18 mouse cellular contexts compared by ENCODE assay signal in genomic region chr17:88161766-88162165, GRCm38 (mm10).
DNase-seq lines count a peak whose midpoint lies in the region; TF ChIP-seq lines count a peak whose summit lies in the region.
"Had no signal": no experiment of that assay in that cellular context is flagged by ENCODE, and none has a peak within 500 bp of the region (broad histone marks: within the 10 kb centered on the region; RNA-seq: fewer than 3 reads in every experiment).

No protein-coding gene starts in this region.

- no peak for TF ChIP-seq EP300 in CH12.LX (IDR thresholded peaks at IDR 0.05; ENCODE audit: low read length)

- TF ChIP-seq CTCF in CH12.LX (conservative IDR thresholded peaks at IDR 0.05 in 1 of 2, IDR thresholded peaks at IDR 0.05 in 1 of 2; ENCODE audit: low read depth in 2 of 2, low read length in 2 of 2) (no peak), E14TG2a.4 (conservative IDR thresholded peaks at IDR 0.05; ENCODE audit: low read length) (no peak)

- TF ChIP-seq RAD21 in CH12.LX (IDR thresholded peaks at IDR 0.05; ENCODE audit: low read depth, low read length): no peak

- DNase-seq in CH12.LX (ENCODE audit: extremely low read depth) (no peak), ES-E14 (ENCODE audit: low read depth, low spot score) (no peak), adipocyte (ENCODE audit: low spot score) (no peak)
- DNase-seq in right cerebral cortex, adult 2 months (ENCODE audit: low spot score in 2 of 2): no peak
- DNase-seq: adrenal gland, adult 8-10 months; adrenal gland, postnatal 14 days; adrenal gland, postnatal 36 days; cerebellum, adult 11-12 months; cerebellum, adult 2 months; cerebellum, adult 9-10 months; cerebellum, postnatal 10 days; cerebellum, postnatal 25 days; forebrain, postnatal 0 days had no signal

- H3K9me3 ChIP-seq in CH12.LX (replicated peaks; ENCODE audit: low read length) (peaks cover 12% of the 10 kb centered on the region), E14TG2a.4 (ENCODE audit: low read length) (no peaks in the 10 kb centered on the region), ES-E14 (ENCODE audit: control insufficient read depth, insufficient read depth, low read depth, low read length) (no peaks in the 10 kb centered on the region)
- H3K9me3 ChIP-seq: embryonic facial prominence, embryonic 10.5 days; embryonic facial prominence, embryonic 12.5 days; forebrain, embryonic 13.5 days; forebrain, embryonic 15.5 days had no signal

- in situ Hi-C loops in CH12.LX (cut with MboI; ENCODE audit: low pct_ligation_motif_present, low pct_unique_long_range_greater_than_20kb, low sequenced_read_pairs) (no loop called here), ES-E14 (cut with MboI; ENCODE audit: low sequenced_read_pairs in 2 of 2, unreplicated experiment in 2 of 2) (no loop called here)

- H3K27me3 ChIP-seq in CH12.LX (replicated peaks): no peaks in the 10 kb centered on the region
- 0 out of 2 replicates have a peak, but pooled peaks cover 9% of the 10 kb centered on the region for H3K27me3 ChIP-seq in E14TG2a.4 (ENCODE audit: insufficient read depth, low read length)
- H3K27me3 ChIP-seq: embryonic facial prominence, embryonic 12.5 days; forebrain, embryonic 13.5 days; forebrain, embryonic 15.5 days had no signal

- H3K27ac ChIP-seq in CH12.LX (ENCODE audit: insufficient read depth, low read depth) (peak overlapping the region; percentile 92), ES-E14 (ENCODE audit: insufficient read depth, low read depth, low read length, poor library complexity, severe bottlenecking) (no peak overlapping the region)
- H3K27ac ChIP-seq: embryonic facial prominence, embryonic 10.5 days; embryonic facial prominence, embryonic 12.5 days; forebrain, embryonic 13.5 days; forebrain, embryonic 15.5 days had no signal

- H3K79me2 ChIP-seq in CH12.LX (replicated peaks; ENCODE audit: control insufficient read depth, extremely low read depth, insufficient read depth, poor library complexity, severe bottlenecking): peaks cover 31% of the 10 kb centered on the region

- peak overlapping the region; percentile 86 for H3K4me2 ChIP-seq in CH12.LX (ENCODE audit: insufficient read depth, low read depth, poor library complexity, severe bottlenecking)
- H3K4me2 ChIP-seq: embryonic facial prominence, embryonic 12.5 days; forebrain, embryonic 13.5 days; forebrain, embryonic 15.5 days had no signal

- H3K4me3 ChIP-seq in CH12.LX (replicated peaks in 1 of 3; ENCODE audit: low read depth in 2 of 3, low read length in 2 of 3, poor library complexity in 1 of 3) (peak overlapping the region; percentile 56 to 85 (median 70)), E14TG2a.4 (replicated peaks; ENCODE audit: low read length) (peak overlapping the region; percentile 81), ES-E14 (ENCODE audit: insufficient read depth in 1 of 2, low read depth in 1 of 2, low read length in 2 of 2, poor library complexity in 1 of 2, severe bottlenecking in 1 of 2) (peak overlapping the region; percentile 71 to 81)
- H3K4me3 ChIP-seq: embryonic facial prominence, embryonic 10.5 days; embryonic facial prominence, embryonic 12.5 days; forebrain, embryonic 13.5 days; forebrain, embryonic 15.5 days had no signal

- peaks cover 5 to 21% of the 10 kb centered on the region in 2 experiments for H3K4me1 ChIP-seq in CH12.LX (ENCODE audit: control insufficient read depth in 1 of 2, insufficient read depth in 2 of 2)
- H3K4me1 ChIP-seq in E14TG2a.4 (replicated peaks; ENCODE audit: low read depth, low read length): peaks cover 85% of the 10 kb centered on the region
- H3K4me1 ChIP-seq in ES-E14 (ENCODE audit: control insufficient read depth in 2 of 2, insufficient read depth in 2 of 2, low read length in 2 of 2, poor library complexity in 1 of 2): peaks cover 6 to 9% of the 10 kb centered on the region in 2 experiments

- dilution Hi-C loops in CH12.LX (cut with MboI; ENCODE audit: extremely low pct_ligation_motif_present, extremely low pct_unique_long_range_greater_than_20kb, low sequenced_read_pairs): no loop called here

- peaks cover 16 to 26% of the 10 kb centered on the region in 2 experiments for H3K36me3 ChIP-seq in CH12.LX (replicated peaks in 1 of 2; ENCODE audit: control insufficient read depth in 1 of 2, insufficient read depth in 1 of 2, low read length in 1 of 2)
- H3K36me3 ChIP-seq in E14TG2a.4 (ENCODE audit: insufficient read depth, low read length): peaks cover 12% of the 10 kb centered on the region; the same call in 1 of the 2 replicates
- peaks cover 7% of the 10 kb centered on the region; the same call in 1 of the 2 replicates for H3K36me3 ChIP-seq in ES-E14 (ENCODE audit: control insufficient read depth, insufficient read depth, low read length, poor library complexity, severe bottlenecking)
- H3K36me3 ChIP-seq: embryonic facial prominence, embryonic 10.5 days; embryonic facial prominence, embryonic 12.5 days; forebrain, embryonic 15.5 days had no signal

- peak; percentile 19; the same call in 1 of the 2 replicates for TF ChIP-seq POLR2A in CH12.LX (IDR thresholded peaks at IDR 0.05; ENCODE audit: low read depth, low read length)

- H3K9ac ChIP-seq in CH12.LX (ENCODE audit: insufficient read depth, low read depth): peak overlapping the region; percentile 85
- no peak overlapping the region; the same call in 1 of the 2 replicates for H3K9ac ChIP-seq in ES-E14 (ENCODE audit: insufficient read depth, low read depth, low read length, poor library complexity, severe bottlenecking)
- H3K9ac ChIP-seq: embryonic facial prominence, embryonic 12.5 days; forebrain, embryonic 13.5 days; forebrain, embryonic 15.5 days; forebrain, postnatal 0 days had no signal

TF ChIP-seq in CH12.LX, 34 proteins besides CTCF, POLR2A, EP300 and RAD21 (continues in another document):
- 0 out of 2 replicates have a peak, but pooled peaks have one; percentile 66 for TF ChIP-seq MYC (IDR thresholded peaks at IDR 0.05; ENCODE audit: low read depth, low read length)
- no peak for TF ChIP-seq E2F4 (IDR thresholded peaks at IDR 0.05; ENCODE audit: insufficient replicate concordance, low read depth, low read length)
- TF ChIP-seq TCF12 (IDR thresholded peaks at IDR 0.05; ENCODE audit: low read depth, low read length): no peak
- no peak for TF ChIP-seq KAT2A (IDR thresholded peaks at IDR 0.05; ENCODE audit: insufficient replicate concordance, low read length)
- peak; percentile 56; the same call in 1 of the 2 replicates for TF ChIP-seq CHD2 (IDR thresholded peaks at IDR 0.05; ENCODE audit: low read length)
- peak; percentile 92 for TF ChIP-seq POLR2AphosphoS2 (IDR thresholded peaks at IDR 0.05; ENCODE audit: low read depth, low read length)
- TF ChIP-seq GABPA (IDR thresholded peaks at IDR 0.05; ENCODE audit: insufficient replicate concordance, low read depth, low read length): no peak
- TF ChIP-seq SIN3A (IDR thresholded peaks at IDR 0.05; ENCODE audit: low read length): 0 out of 2 replicates have a peak, but pooled peaks have one; percentile 32
- TF ChIP-seq NELFE (IDR thresholded peaks at IDR 0.05; ENCODE audit: low read depth, low read length): no peak
- no peak for TF ChIP-seq BHLHE40 (IDR thresholded peaks at IDR 0.05; ENCODE audit: low read depth, low read length)
- TF ChIP-seq ZMIZ1 (IDR thresholded peaks at IDR 0.05; ENCODE audit: low read depth, low read length): peak; percentile 90; the same call in 1 of the 2 replicates
- TF ChIP-seq JUN (IDR thresholded peaks at IDR 0.05; ENCODE audit: insufficient read depth, low read depth, low read length): no peak
- TF ChIP-seq MXI1 (IDR thresholded peaks at IDR 0.05; ENCODE audit: low read depth, low read length): no peak
- TF ChIP-seq JUND (conservative IDR thresholded peaks at IDR 0.05; ENCODE audit: low read depth, low read length): no peak
- no peak for TF ChIP-seq ZNF384 (IDR thresholded peaks at IDR 0.05; ENCODE audit: low read depth, low read length)
- no peak for TF ChIP-seq ZKSCAN1 (IDR thresholded peaks at IDR 0.05; ENCODE audit: borderline replicate concordance, low read depth, low read length)
- TF ChIP-seq CHD1 (IDR thresholded peaks at IDR 0.05; ENCODE audit: low read depth, low read length): peak; percentile 95
- no peak for TF ChIP-seq ELF1 (IDR thresholded peaks at IDR 0.05; ENCODE audit: low read depth, low read length)

TF ChIP-seq in ES-E14, 5 proteins besides CTCF, POLR2A, EP300 and RAD21:
- TF ChIP-seq ZC3H11A (IDR thresholded peaks at IDR 0.05; ENCODE audit: borderline replicate concordance, low read depth, low read length) (no peak), HCFC1 (IDR thresholded peaks at IDR 0.05; ENCODE audit: borderline replicate concordance, insufficient read depth, low read length) (no peak), ZNF384 (IDR thresholded peaks at IDR 0.05; ENCODE audit: low read depth, low read length) (no peak), CHD2 (IDR thresholded peaks at IDR 0.05; ENCODE audit: low read depth, low read length) (no peak)
